Mouse (Mus musculus) kidney, adult 2 months (tissue): ENCODE data around the gene Ctps. TPM values are rescaled to one million over a fixed set of nuclear protein-coding genes. Genes with fewer than 3 reads are reported as not detected.

Source experiments
- DNase-seq: peaks from one replicate; pipeline ENCODE4 v3.0.0; 2021
- H3K27ac ChIP-seq: fragments of 200-500 bp; 2 replicates; pipeline ENCODE4 v1.5.1; 2012; ENCODE audit warnings: low read depth, low read length, control low read depth, inconsistent platforms; ENCODE audit not compliant: insufficient read depth
- H3K27me3 ChIP-seq: fragments of 200-500 bp; replicated peaks from 2 replicates; pipeline ENCODE4 v1.6.1; 2012; ENCODE audit warnings: mild to moderate bottlenecking, moderate library complexity, low read length, inconsistent platforms; ENCODE audit not compliant: control insufficient read depth, insufficient read depth
- H3K36me3 ChIP-seq: fragments of 200-500 bp; 2 replicates; pipeline ENCODE4 v1.6.1; 2012; ENCODE audit warnings: mild to moderate bottlenecking, moderate library complexity, low read length, inconsistent platforms; ENCODE audit not compliant: control insufficient read depth, insufficient read depth
- H3K4me1 ChIP-seq: fragments of 200-500 bp; 2 replicates; pipeline ENCODE4 v1.6.1; 2011; ENCODE audit warnings: low read length; ENCODE audit not compliant: control insufficient read depth, insufficient read depth
- H3K4me3 ChIP-seq: fragments of 200-500 bp; 2 replicates; pipeline ENCODE4 v1.5.1; 2011; ENCODE audit warnings: mild to moderate bottlenecking, low read depth, low read length, control low read depth; ENCODE audit not compliant: insufficient read depth
- CTCF ChIP-seq: fragments of 200-500 bp; conservative IDR thresholded peaks from 2 replicates; pipeline ENCODE4 v1.5.1; 2011; ENCODE audit warnings: low read depth, mild to moderate bottlenecking, control low read depth, low read length, moderate library complexity, mixed read lengths; ENCODE audit not compliant: insufficient read depth, insufficient read length
- POLR2A ChIP-seq: fragments of 200-500 bp; IDR thresholded peaks from one replicate; pipeline ENCODE4 v1.6.1; 2011; ENCODE audit warnings: low read depth, low read length, control low read depth
- WGBS: fragments of 180-500 bp; shearing (Covaris S2); methylation state at CpG from one replicate; pipeline ENCODE4 v1.1.7; 2018; 5-methylcytosine and 5-hydroxymethylcytosine counted together
- polyA plus RNA-seq: library from polyadenylated mRNA; depleted of rRNA; stranded (reverse); fragments of >200 nt; gene quantifications from 2 replicates; pipeline ENCODE4 v1.2.3, GENCODE M21; 2012

The Ctps gene
- polyA plus RNA-seq, 1 experiment: 8.3 TPM

- no peaks in the 10 kb centered on the region for H3K36me3 ChIP-seq
- peaks cover 4% of the 10 kb centered on the region; the same call in 1 of the 2 replicates for H3K4me1 ChIP-seq
- no peak for DNase-seq
- no peaks in the 10 kb centered on the region for H3K27me3 ChIP-seq
- no peak overlapping the region for H3K4me3 ChIP-seq
- no peak for TF ChIP-seq CTCF
- TF ChIP-seq POLR2A: no peak
- 0 out of 2 replicates have a peak overlapping the region, but pooled peaks have one; percentile 9 for H3K27ac ChIP-seq
- WGBS: 48% methylated on average over 3 of the region's 3 CpGs
Measured at GRCm38 (mm10) chr4:120589070-120589469, 19.0 kb upstream of the Ctps start.

DNA sequence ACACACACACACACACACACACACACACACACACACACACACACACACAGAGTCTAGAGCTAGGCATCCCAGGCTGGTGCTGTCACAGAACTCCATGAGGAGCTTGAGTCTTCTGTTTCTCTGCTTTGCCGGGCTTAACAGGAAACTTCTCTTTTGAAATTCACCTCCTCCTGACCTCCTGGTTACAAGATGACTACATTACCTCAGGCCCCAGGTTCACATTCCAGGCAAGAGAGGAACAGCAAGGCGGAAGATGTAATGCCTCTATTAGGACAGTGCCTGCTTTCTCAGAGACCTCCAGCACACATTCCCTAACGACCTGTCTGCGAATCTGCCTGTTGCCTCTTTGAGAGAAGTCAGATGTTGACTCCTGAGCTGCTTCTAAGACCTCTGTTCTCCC is 18.4 kb upstream of the Ctps start, which contains the start of gene Gm8439:
Gene Gm8439, plus strand, starts transcription at position 301 of the 400 bp plus-strand sequence.
- 31% methylated on average over 4 of the region's 4 CpGs for WGBS
- no peak for DNase-seq
- Histone ChIP-seq H3K27ac (0 out of 2 replicates have a peak within 1 kb of the TSS, but pooled peaks have one; percentile 9), H3K36me3 (no peaks in the 10 kb centered on the region), H3K4me3 (no peak within 1 kb of the TSS), H3K4me1 (peaks cover 4% of the 10 kb centered on the region; the same call in 1 of the 2 replicates), H3K27me3 (no peaks in the 10 kb centered on the region)
- TF ChIP-seq POLR2A: no peak

DNA sequence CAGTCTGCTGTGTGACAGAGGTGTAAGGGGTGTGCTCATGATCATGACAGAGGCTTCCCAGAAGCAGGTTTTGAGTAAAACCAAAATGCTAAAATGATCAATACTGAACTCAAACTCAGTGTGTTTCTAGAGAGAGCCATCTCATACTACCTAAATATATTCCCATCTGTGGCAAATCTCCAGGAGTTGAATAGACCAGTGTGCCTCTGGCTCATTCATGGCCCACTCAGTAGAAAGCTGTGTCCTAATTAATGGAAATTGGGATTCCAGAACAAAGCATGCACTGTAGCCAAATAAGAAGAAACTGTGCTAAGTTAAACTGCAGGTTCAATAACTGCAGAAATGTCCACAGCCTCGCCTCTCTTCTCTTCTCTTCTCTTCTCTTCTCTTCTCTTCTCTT is 16.9 kb upstream of the Ctps start:
- no peaks in the 10 kb centered on the region for H3K36me3 ChIP-seq
- H3K4me1 ChIP-seq: peaks cover 4% of the 10 kb centered on the region; the same call in 1 of the 2 replicates
- H3K27ac ChIP-seq: no peak overlapping the region
- no peak for DNase-seq
- no peak overlapping the region for H3K4me3 ChIP-seq
- no peaks in the 10 kb centered on the region for H3K27me3 ChIP-seq
- 87% methylated on average over 1 of the region's 1 CpGs for WGBS
- TF ChIP-seq CTCF (no peak), POLR2A (no peak)

DNA sequence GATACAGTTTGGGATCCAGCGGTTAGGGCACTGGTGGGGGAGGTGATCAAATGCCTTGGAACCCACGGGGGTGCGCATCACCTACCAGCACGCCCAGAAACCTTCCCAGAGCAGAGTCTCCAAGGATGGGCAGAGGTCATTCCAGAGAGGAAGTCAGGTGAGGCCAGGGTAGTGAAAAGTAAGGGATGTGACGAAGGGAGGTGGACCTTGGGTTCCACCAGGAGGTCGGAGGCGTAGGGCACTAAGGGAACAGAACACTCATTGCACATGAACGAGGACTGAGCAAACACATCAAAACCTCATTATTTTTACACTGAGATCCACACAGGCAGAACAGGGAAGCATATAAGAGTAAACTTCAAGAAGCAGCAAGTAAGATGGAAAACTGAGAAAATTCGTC is 11.6 kb upstream of the Ctps start:
- H3K4me3 ChIP-seq: no peak overlapping the region
- 69% methylated on average over 9 of the region's 9 CpGs for WGBS
- TF ChIP-seq CTCF: no peak
- no peak for TF ChIP-seq POLR2A
- H3K27ac ChIP-seq: no peak overlapping the region
- no peaks in the 10 kb centered on the region for H3K27me3 ChIP-seq
- H3K36me3 ChIP-seq: no peaks in the 10 kb centered on the region
- no peak for DNase-seq
- no peaks in the 10 kb centered on the region for H3K4me1 ChIP-seq

- H3K4me3 ChIP-seq: no peak overlapping the region
- no peak for DNase-seq
- H3K27me3 ChIP-seq: no peaks in the 10 kb centered on the region
- no peaks in the 10 kb centered on the region for H3K36me3 ChIP-seq
- WGBS: 89% methylated on average over 5 of the region's 5 CpGs
- TF ChIP-seq POLR2A: no peak
- no peak for TF ChIP-seq CTCF
- H3K4me1 ChIP-seq: no peaks in the 10 kb centered on the region
- H3K27ac ChIP-seq: no peak overlapping the region
Measured at GRCm38 (mm10) chr4:120580894-120581293, 10.8 kb upstream of the Ctps start.

GRCm38 (mm10) chr4:120571691-120572090 is 1.6 kb upstream of the Ctps start:
- Histone ChIP-seq H3K4me1 (peaks cover 21% of the 10 kb centered on the region; the same call in 1 of the 2 replicates), H3K27me3 (no peaks in the 10 kb centered on the region), H3K36me3 (no peaks in the 10 kb centered on the region), H3K4me3 (no peak overlapping the region), H3K27ac (no peak overlapping the region)
- TF ChIP-seq POLR2A: no peak
- TF ChIP-seq CTCF: no peak
- DNase-seq: no peak
- WGBS: 14% methylated on average over 3 of the region's 3 CpGs

- Histone ChIP-seq H3K27ac (no peak overlapping the region), H3K4me1 (peaks cover 21% of the 10 kb centered on the region; the same call in 1 of the 2 replicates), H3K4me3 (no peak overlapping the region), H3K27me3 (no peaks in the 10 kb centered on the region), H3K36me3 (no peaks in the 10 kb centered on the region)
- WGBS: 59% methylated on average over 3 of the region's 3 CpGs
- TF ChIP-seq POLR2A (no peak), CTCF (no peak)
- peak; percentile 43 for DNase-seq
Measured at GRCm38 (mm10) chr4:120571070-120571464, 991 bp upstream of the Ctps start.

DNA sequence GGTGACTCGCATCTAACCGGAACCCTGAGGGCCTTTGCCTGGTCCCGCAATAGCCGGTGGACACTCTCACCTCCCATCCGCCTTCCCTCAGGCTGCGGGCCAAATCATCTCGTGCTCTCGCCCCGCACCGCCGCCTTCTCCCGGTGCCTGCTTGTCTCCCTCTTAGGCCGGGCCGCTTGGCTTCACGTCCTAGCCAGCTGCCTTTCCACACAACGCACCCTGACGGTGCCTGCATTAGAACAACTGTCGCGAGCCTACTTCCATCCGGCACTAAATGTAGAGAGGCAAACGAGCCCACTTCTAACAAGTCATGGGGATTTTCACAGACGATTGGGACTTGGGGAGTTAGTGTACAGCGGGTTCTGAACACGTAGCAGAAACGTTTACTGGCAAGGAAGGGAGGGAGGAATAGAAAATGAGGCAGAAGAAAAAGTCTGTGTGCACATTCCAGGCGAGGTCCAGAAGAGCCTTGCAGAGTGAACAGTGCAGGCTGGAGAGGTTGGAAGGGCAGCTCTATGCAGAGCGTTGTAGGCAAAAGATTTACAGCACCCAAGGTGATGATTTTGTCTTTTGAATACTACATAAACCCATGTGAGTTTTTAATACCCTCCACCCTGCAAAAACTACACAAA is 478 bp upstream of the Ctps start:
- Histone ChIP-seq H3K4me3 (peak overlapping the region; percentile 87), H3K4me1 (peaks cover 21% of the 10 kb centered on the region; the same call in 1 of the 2 replicates), H3K27ac (peak overlapping the region; percentile 89), H3K27me3 (no peaks in the 10 kb centered on the region), H3K36me3 (no peaks in the 10 kb centered on the region)
- TF ChIP-seq POLR2A (no peak), CTCF (no peak)
- no peak for DNase-seq
- under 1% methylated on average over 27 of the region's 27 CpGs for WGBS
